Mouse (Mus musculus) bone marrow, adult 2 months (tissue): ENCODE results near the gene Mical2. TPM values are rescaled to one million over a fixed set of nuclear protein-coding genes. Genes with fewer than 3 reads are reported as not detected.

ENCODE experiments used
- H3K27ac ChIP-seq: fragments of 200-500 bp; 2 replicates; pipeline ENCODE4 v1.5.1; 2012; ENCODE audit warnings: low read depth, mild to moderate bottlenecking, control low read depth, inconsistent platforms, low read length; ENCODE audit not compliant: control insufficient read depth, poor library complexity, insufficient read depth
- H3K4me1 ChIP-seq: fragments of 200-500 bp; 2 replicates; pipeline ENCODE4 v1.6.1; 2011; ENCODE audit warnings: low read length; ENCODE audit not compliant: control insufficient read depth, insufficient read depth
- H3K4me3 ChIP-seq: fragments of 200-500 bp; replicated peaks from 2 replicates; pipeline ENCODE3; 2011; ENCODE audit warnings: mild to moderate bottlenecking, low read depth, low read length, control low read depth; ENCODE audit not compliant: control insufficient read depth
- CTCF ChIP-seq: fragments of 200-500 bp; IDR thresholded peaks from 2 replicates; pipeline ENCODE4 v1.5.1; 2011; ENCODE audit warnings: low read length, control low read depth; ENCODE audit not compliant: control insufficient read depth, insufficient read depth
- POLR2A ChIP-seq: fragments of 200-500 bp; IDR thresholded peaks from 2 replicates; pipeline ENCODE4 v1.6.1; 2011; ENCODE audit warnings: low read depth, mild to moderate bottlenecking, control low read depth, low read length, borderline replicate concordance; ENCODE audit not compliant: control insufficient read depth
- WGBS: fragments of 180-500 bp; shearing (Covaris S2); methylation state at CpG from one replicate; pipeline ENCODE4 v1.1.7; 2018; 5-methylcytosine and 5-hydroxymethylcytosine counted together
- polyA plus RNA-seq: library from polyadenylated mRNA; stranded (reverse); fragments of >200 nt; gene quantifications from 2 replicates; pipeline ENCODE4 v1.2.4, GENCODE M21; 2011; ENCODE audit warnings: low replicate concordance; ENCODE audit not compliant: missing spikeins, insufficient read depth, insufficient read length

Gene Mical2
- polyA plus RNA-seq, 1 experiment, result 2.3 TPM

- Histone ChIP-seq H3K27ac (no peak overlapping the region), H3K4me1 (peaks cover 1% of the 10 kb centered on the region; the same call in 1 of the 2 replicates), H3K4me3 (no peak overlapping the region)
- 61% methylated on average over 8 of the region's 8 CpGs for WGBS
- TF ChIP-seq CTCF (no peak), POLR2A (no peak)
Measured at GRCm38 (mm10) chr7:112241211-112241944, 15.7 kb downstream of the Mical2 start.

- peaks cover 1% of the 10 kb centered on the region; the same call in 1 of the 2 replicates for H3K4me1 ChIP-seq
- no peak overlapping the region for H3K4me3 ChIP-seq
- 89% methylated on average over 3 of the region's 3 CpGs for WGBS
- H3K27ac ChIP-seq, result no peak overlapping the region
- TF ChIP-seq POLR2A (no peak), CTCF (no peak)
Measured at GRCm38 (mm10) chr7:112241945-112242329, 16.3 kb downstream of the Mical2 start.

GRCm38 (mm10) chr7:112242587-112242986 is 16.9 kb downstream of the Mical2 start:
- H3K27ac ChIP-seq, result no peak overlapping the region
- H3K4me3 ChIP-seq, result no peak overlapping the region
- peaks cover 1% of the 10 kb centered on the region; the same call in 1 of the 2 replicates for H3K4me1 ChIP-seq
- 74% methylated on average over 6 of the region's 6 CpGs for WGBS
- no peak for TF ChIP-seq POLR2A
- no peak for TF ChIP-seq CTCF

GRCm38 (mm10) chr7:112244071-112244470 is 18.4 kb downstream of the Mical2 start:
- H3K4me1 ChIP-seq, result peaks cover 1% of the 10 kb centered on the region; the same call in 1 of the 2 replicates
- WGBS, result 64% methylated on average over 2 of the region's 2 CpGs
- no peak overlapping the region for H3K27ac ChIP-seq
- no peak overlapping the region for H3K4me3 ChIP-seq
- TF ChIP-seq POLR2A (no peak), CTCF (no peak)

- H3K4me1 ChIP-seq, result peaks cover 1% of the 10 kb centered on the region; the same call in 1 of the 2 replicates
- WGBS, result 80% methylated on average over 6 of the region's 6 CpGs
- H3K4me3 ChIP-seq, result no peak overlapping the region
- H3K27ac ChIP-seq, result no peak overlapping the region
- TF ChIP-seq CTCF, result no peak
- TF ChIP-seq POLR2A, result no peak
Measured at GRCm38 (mm10) chr7:112244683-112245082, 19.0 kb downstream of the Mical2 start.

- WGBS, result 83% methylated on average over 4 of the region's 4 CpGs
- H3K4me1 ChIP-seq, result no peaks in the 10 kb centered on the region
- no peak overlapping the region for H3K27ac ChIP-seq
- H3K4me3 ChIP-seq, result no peak overlapping the region
- TF ChIP-seq POLR2A (no peak), CTCF (no peak)
Measured at GRCm38 (mm10) chr7:112245839-112246438, 20.3 kb downstream of the Mical2 start.

- TF ChIP-seq POLR2A (no peak), CTCF (no peak)
- no peaks in the 10 kb centered on the region for H3K4me1 ChIP-seq
- no peak overlapping the region for H3K4me3 ChIP-seq
- H3K27ac ChIP-seq, result no peak overlapping the region
- 66% methylated on average over 4 of the region's 4 CpGs for WGBS
Measured at GRCm38 (mm10) chr7:112246442-112246841, 20.8 kb downstream of the Mical2 start.

GRCm38 (mm10) chr7:112247890-112248289 is 22.2 kb downstream of the Mical2 start:
- TF ChIP-seq CTCF, result no peak
- TF ChIP-seq POLR2A, result no peak
- Histone ChIP-seq H3K4me3 (no peak overlapping the region), H3K4me1 (no peaks in the 10 kb centered on the region), H3K27ac (no peak overlapping the region)
- WGBS, result 46% methylated on average over 3 of the region's 3 CpGs
